Mouse (Mus musculus) embryonic facial prominence, embryonic 14.5 days (tissue): ENCODE measurements around the gene Nfia. TPM values are rescaled to one million over a fixed set of nuclear protein-coding genes. Genes with fewer than 3 reads are reported as not detected.

Experiments
- ATAC-seq: fragments of 200-750 bp; cut with Nextera tagmentation; 2 replicates; pipeline ENCODE4 v1.8.0; 2017; ENCODE audit warnings: low read depth, moderate number of reproducible peaks, moderate TSS enrichment
- DNase-seq: peaks from one replicate; pipeline ENCODE4 v3.0.0-alpha.2; 2015; ENCODE audit warnings: low spot score
- H3K27ac ChIP-seq: fragments of 300-500 bp; sonication (generic); replicated peaks from 2 replicates; pipeline ENCODE4 v1.5.1; 2014; ENCODE audit warnings: low read depth, mild to moderate bottlenecking, low read length, moderate library complexity
- H3K27me3 ChIP-seq: fragments of 300-500 bp; sonication (generic); replicated peaks from 2 replicates; pipeline ENCODE4 v1.6.1; 2014; ENCODE audit warnings: low read length; ENCODE audit not compliant: control insufficient read depth, insufficient read depth
- H3K36me3 ChIP-seq: fragments of 300-500 bp; sonication (generic); 2 replicates; pipeline ENCODE4 v1.6.1; 2014; ENCODE audit warnings: low read length, mixed read lengths; ENCODE audit not compliant: control insufficient read depth, insufficient read depth
- H3K4me1 ChIP-seq: fragments of 300-500 bp; sonication (generic); 2 replicates; pipeline ENCODE4 v1.6.1; 2014; ENCODE audit warnings: antibody characterized with exemption, low read length; ENCODE audit not compliant: control insufficient read depth, insufficient read depth
- H3K4me2 ChIP-seq: fragments of 300-500 bp; sonication (generic); 2 replicates; pipeline ENCODE4 v1.6.1; 2014; ENCODE audit warnings: low read depth, mild to moderate bottlenecking, low read length, moderate library complexity, mixed read lengths
- H3K4me3 ChIP-seq: fragments of 300-500 bp; sonication (generic); 2 replicates; pipeline ENCODE4 v1.5.1; 2014; ENCODE audit warnings: low read depth, mild to moderate bottlenecking, low read length
- H3K9ac ChIP-seq: fragments of 300-500 bp; sonication (generic); 2 replicates; pipeline ENCODE4 v1.6.1; 2014; ENCODE audit warnings: low read depth, mild to moderate bottlenecking, low read length, moderate library complexity, mixed read lengths
- H3K9me3 ChIP-seq: fragments of 300-500 bp; sonication (generic); 2 replicates; pipeline ENCODE4 v1.6.1; 2016; ENCODE audit warnings: low read length; ENCODE audit not compliant: control insufficient read depth
- WGBS: fragments of 180-500 bp; shearing (Covaris S2); extraction: QIAGEN DNeasy Blood & Tissue Kit; methylation state at CpG from one replicate; pipeline ENCODE4 v1.1.7; 2014; 5-methylcytosine and 5-hydroxymethylcytosine counted together
- polyA plus RNA-seq: library from polyadenylated mRNA; unstranded; fragments of >200 nt; fragmentation: Nextera tagmentation; extraction: Ambion mirVana; gene quantifications from 2 replicates; pipeline ENCODE4 v1.2.1, GENCODE M21; 2014

The Nfia gene
- polyA plus RNA-seq, 1 experiment from 2014 or later, result 61.7 TPM

GRCm38 (mm10) chr4:97757207-97757977 lies 15.1 kb upstream of the Nfia start:
- Histone ChIP-seq H3K4me1 (peaks cover 7% of the 10 kb centered on the region; the same call in 1 of the 2 replicates), H3K9ac (peak overlapping the region; percentile 71), H3K4me3 (peak overlapping the region; percentile 54), H3K27ac (peak overlapping the region; percentile 87), H3K27me3 (0 out of 2 replicates have a peak, but pooled peaks cover 3% of the 10 kb centered on the region), H3K4me2 (peak overlapping the region; percentile 71), H3K36me3 (no peaks in the 10 kb centered on the region), H3K9me3 (no peaks in the 10 kb centered on the region)
- ATAC-seq (peak; percentile 83), DNase-seq (peak; percentile 82)
- WGBS, result under 1% methylated on average over 37 of the region's 38 CpGs

DNA sequence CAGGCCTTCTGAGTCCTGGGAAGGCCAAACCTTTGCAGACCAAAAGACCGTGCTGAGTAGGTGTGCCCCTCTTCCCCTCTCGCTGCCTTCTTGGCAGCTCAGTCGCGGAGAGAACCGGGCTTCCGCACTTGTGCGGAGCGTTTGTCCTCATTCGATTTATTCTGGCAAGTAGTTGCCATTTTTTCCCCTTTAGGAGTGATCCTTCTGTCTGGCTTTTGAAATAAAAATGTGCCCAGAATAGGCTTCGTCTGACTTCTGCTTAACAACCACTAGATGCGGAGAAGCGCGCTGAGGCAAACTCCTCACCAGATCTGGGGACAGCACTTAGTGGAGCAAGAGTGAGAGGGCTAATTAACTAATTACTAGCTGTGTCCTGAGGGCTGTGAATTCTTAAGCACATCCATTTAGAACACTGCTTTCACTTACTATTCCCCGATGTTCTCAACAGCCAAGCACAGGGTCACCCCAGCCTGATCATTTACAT lies 14.5 kb upstream of the Nfia start:
- Histone ChIP-seq H3K4me2 (peak overlapping the region; percentile 71), H3K36me3 (no peaks in the 10 kb centered on the region), H3K27ac (peak overlapping the region; percentile 87), H3K27me3 (0 out of 2 replicates have a peak, but pooled peaks cover 3% of the 10 kb centered on the region), H3K4me3 (peak overlapping the region; percentile 54), H3K9me3 (no peaks in the 10 kb centered on the region), H3K4me1 (peaks cover 3% of the 10 kb centered on the region; the same call in 1 of the 2 replicates), H3K9ac (peak overlapping the region; percentile 71)
- ATAC-seq (peak; percentile 38; the same call in 1 of the 2 replicates), DNase-seq (peak; percentile 70)
- 1% methylated on average over 14 of the region's 14 CpGs for WGBS

- Histone ChIP-seq H3K27me3 (0 out of 2 replicates have a peak, but pooled peaks cover 3% of the 10 kb centered on the region), H3K27ac (peak overlapping the region; percentile 87; the same call in 1 of the 2 replicates), H3K4me2 (peak overlapping the region; percentile 71), H3K4me3 (peak overlapping the region; percentile 54), H3K9me3 (no peaks in the 10 kb centered on the region), H3K9ac (peak overlapping the region; percentile 71; the same call in 1 of the 2 replicates), H3K4me1 (peaks cover 3% of the 10 kb centered on the region; the same call in 1 of the 2 replicates), H3K36me3 (no peaks in the 10 kb centered on the region)
- no peak for ATAC-seq
- DNase-seq, result no peak
- 36% methylated on average over 3 of the region's 3 CpGs for WGBS
These were observed 13.9 kb upstream of the Nfia start for GRCm38 (mm10) chr4:97758661-97759060.

GRCm38 (mm10) chr4:97764616-97765015 lies 7.9 kb upstream of the Nfia start:
- H3K4me2 ChIP-seq, result no peak overlapping the region
- no peaks in the 10 kb centered on the region for H3K4me1 ChIP-seq
- ATAC-seq, result no peak

DNA sequence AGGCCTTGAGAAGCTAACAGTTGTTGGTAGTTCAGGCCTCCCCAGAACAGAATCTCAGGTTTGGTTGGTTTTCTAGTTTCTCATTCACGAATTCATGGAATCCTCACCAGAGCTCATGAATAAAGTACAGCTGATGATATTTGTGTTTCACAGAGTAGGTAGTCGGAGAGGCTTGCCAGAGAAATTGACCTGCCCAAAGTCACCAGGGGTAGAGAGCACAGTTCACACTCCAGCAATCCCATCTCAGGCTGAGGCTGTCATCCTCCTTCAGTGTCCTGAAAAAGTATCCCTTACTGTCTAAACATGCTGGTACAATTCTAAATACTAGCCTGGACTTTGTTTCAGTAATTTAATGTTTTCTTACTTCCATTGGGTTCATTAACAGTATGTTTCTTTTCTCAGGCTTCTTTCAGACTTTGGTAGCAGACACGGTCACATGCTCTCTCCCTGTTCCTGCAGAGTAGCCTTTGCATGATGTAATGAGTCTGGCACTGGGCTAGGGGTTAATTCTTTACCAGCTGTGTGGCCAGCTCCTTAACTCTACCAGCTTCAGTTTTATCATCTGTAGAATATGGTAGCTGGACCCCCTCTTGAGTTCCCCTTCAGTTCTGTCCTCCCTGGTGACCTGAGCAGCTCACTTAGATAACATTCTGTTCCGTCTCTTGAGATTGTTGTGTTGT lies 7.1 kb upstream of the Nfia start:
- no peaks in the 10 kb centered on the region for H3K9me3 ChIP-seq
- 76% methylated on average over 4 of the region's 4 CpGs for WGBS

More at GRCm38 (mm10) chr4:97764616-97765015, 7.9 kb upstream of the Nfia start:
- Histone ChIP-seq H3K4me3 (no peak overlapping the region), H3K27ac (no peak overlapping the region), H3K9ac (no peak overlapping the region), H3K9me3 (no peaks in the 10 kb centered on the region), H3K36me3 (no peaks in the 10 kb centered on the region), H3K27me3 (no peaks in the 10 kb centered on the region)
- DNase-seq, result no peak
- 25% methylated on average over 4 of the region's 4 CpGs for WGBS

GRCm38 (mm10) chr4:97766100-97766499 lies 6.4 kb upstream of the Nfia start:
- no peaks in the 10 kb centered on the region for H3K4me1 ChIP-seq
- H3K9me3 ChIP-seq, result no peaks in the 10 kb centered on the region
- H3K4me3 ChIP-seq, result no peak overlapping the region
- no peak overlapping the region for H3K27ac ChIP-seq
- H3K4me2 ChIP-seq, result no peak overlapping the region
- no peaks in the 10 kb centered on the region for H3K36me3 ChIP-seq
- DNase-seq, result no peak
- no peak overlapping the region for H3K9ac ChIP-seq
- WGBS, result 85% methylated on average over 3 of the region's 3 CpGs
- ATAC-seq, result no peak
- H3K27me3 ChIP-seq, result no peaks in the 10 kb centered on the region

More for the DNA sequence above, 7.1 kb upstream of the Nfia start:
- Histone ChIP-seq H3K27me3 (no peaks in the 10 kb centered on the region), H3K4me1 (no peaks in the 10 kb centered on the region), H3K36me3 (no peaks in the 10 kb centered on the region), H3K4me2 (no peak overlapping the region), H3K4me3 (no peak overlapping the region), H3K27ac (no peak overlapping the region), H3K9ac (no peak overlapping the region)
- DNase-seq, result no peak
- no peak for ATAC-seq

DNA sequence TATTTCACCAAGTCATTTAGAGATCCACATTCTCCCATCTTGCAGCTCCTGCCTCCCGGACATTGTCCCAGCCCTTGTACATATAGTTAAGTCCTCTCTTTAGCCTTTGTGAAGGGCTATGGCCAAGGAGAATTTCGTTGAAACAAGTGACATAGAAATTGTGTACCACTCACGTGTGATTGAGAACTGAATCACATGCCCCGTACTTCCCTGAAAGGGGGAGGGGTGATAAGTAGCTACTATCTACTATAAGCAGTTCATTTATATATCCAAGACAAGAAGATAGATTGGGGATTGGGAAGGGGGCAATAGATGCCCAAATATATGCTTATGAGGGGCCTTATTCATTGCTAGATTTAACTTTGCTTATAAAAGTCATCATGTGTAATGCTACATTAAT lies 5.5 kb upstream of the Nfia start:
- Histone ChIP-seq H3K9ac (no peak overlapping the region), H3K9me3 (no peaks in the 10 kb centered on the region), H3K4me2 (no peak overlapping the region), H3K4me3 (no peak overlapping the region), H3K27me3 (no peaks in the 10 kb centered on the region), H3K27ac (no peak overlapping the region), H3K36me3 (no peaks in the 10 kb centered on the region), H3K4me1 (peaks cover 3% of the 10 kb centered on the region; the same call in 1 of the 2 replicates)
- WGBS, result 81% methylated on average over 4 of the region's 4 CpGs
- ATAC-seq, result no peak
- no peak for DNase-seq

DNA sequence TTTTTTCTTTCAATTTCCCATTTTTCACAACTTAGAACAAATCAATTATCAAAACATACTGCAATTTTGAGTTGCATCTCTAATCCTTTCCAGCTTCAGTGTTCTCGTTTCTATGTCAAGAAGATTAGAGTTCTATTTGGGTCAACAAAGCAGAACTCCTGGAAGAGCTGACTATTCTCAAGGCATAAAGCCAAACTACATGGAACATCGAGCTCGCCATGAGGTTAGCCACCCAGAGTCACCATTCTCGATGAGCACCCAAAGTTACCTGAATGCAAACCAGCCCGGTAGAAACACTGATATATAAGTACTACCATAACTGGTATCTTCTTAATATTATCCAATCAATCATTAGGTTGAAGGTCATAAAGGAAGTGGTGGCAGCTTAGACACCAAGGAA lies 5.0 kb upstream of the Nfia start:
- H3K9me3 ChIP-seq, result no peaks in the 10 kb centered on the region
- H3K9ac ChIP-seq, result no peak overlapping the region
- H3K4me1 ChIP-seq, result peaks cover 3% of the 10 kb centered on the region; the same call in 1 of the 2 replicates
- H3K27ac ChIP-seq, result no peak overlapping the region
- H3K36me3 ChIP-seq, result no peaks in the 10 kb centered on the region
- no peak overlapping the region for H3K4me3 ChIP-seq
- WGBS, result 91% methylated on average over 5 of the region's 5 CpGs
- DNase-seq (no peak), ATAC-seq (no peak)
- no peak overlapping the region for H3K4me2 ChIP-seq
- H3K27me3 ChIP-seq, result no peaks in the 10 kb centered on the region
